Mouse (Mus musculus): Measurements from ENCODE around the gene Gm20708. TPM values are rescaled to one million over a fixed set of nuclear protein-coding genes. Genes with fewer than 3 reads are reported as not detected.

Gene Gm20708
- polyA plus RNA-seq, 1 experiment from 2014 or later: 0.70 TPM

Other genes starting within 250 kb of the Gm20708 start
- gene Tnrc6c, start 155.4 kb upstream of the Gm20708 start, polyA plus RNA-seq (2015; fragmentation: Nextera tagmentation; extraction: Ambion mirVana): 30.3 and 31.7 TPM in 2 replicates
- gene Tmc8, start 27.6 kb upstream of the Gm20708 start, polyA plus RNA-seq (2015; fragmentation: Nextera tagmentation; extraction: Ambion mirVana): 1.3 and 1.4 TPM in 2 replicates
- 3.9 and 4.1 TPM in 2 replicates for gene Tmc6, start 27.5 kb upstream of the Gm20708 start, polyA plus RNA-seq (2015; fragmentation: Nextera tagmentation; extraction: Ambion mirVana)
- gene 6030468B19Rik, start 12.0 kb upstream of the Gm20708 start, polyA plus RNA-seq (2015; fragmentation: Nextera tagmentation; extraction: Ambion mirVana): not detected in 2 replicates
- gene Syngr2, start within 50 bp of the Gm20708 start, polyA plus RNA-seq (2015; fragmentation: Nextera tagmentation; extraction: Ambion mirVana): 14.3 and 15.0 TPM in 2 replicates
- gene Afmid, start 16.3 kb downstream of the Gm20708 start, polyA plus RNA-seq (2015; fragmentation: Nextera tagmentation; extraction: Ambion mirVana): 4.1 and 4.3 TPM in 2 replicates
- gene Tk1, start 16.4 kb downstream of the Gm20708 start, polyA plus RNA-seq (2015; fragmentation: Nextera tagmentation; extraction: Ambion mirVana): 34.5 and 36.2 TPM in 2 replicates
- gene Birc5, start 39.6 kb downstream of the Gm20708 start, polyA plus RNA-seq (2015; fragmentation: Nextera tagmentation; extraction: Ambion mirVana): 99.1 and 105 TPM in 2 replicates
- gene Tmem235, start 51.1 kb downstream of the Gm20708 start, polyA plus RNA-seq (2015; fragmentation: Nextera tagmentation; extraction: Ambion mirVana): not detected in 2 replicates
- 2.6 and 3.0 TPM in 2 replicates for gene Tha1, start 63.8 kb downstream of the Gm20708 start, polyA plus RNA-seq (2015; fragmentation: Nextera tagmentation; extraction: Ambion mirVana)
- 8.3 and 9.3 TPM in 2 replicates for gene Socs3, start 160.4 kb downstream of the Gm20708 start, polyA plus RNA-seq (2015; fragmentation: Nextera tagmentation; extraction: Ambion mirVana)
- 46.0 and 50.8 TPM in 2 replicates for gene Pgs1, start 176.6 kb downstream of the Gm20708 start, polyA plus RNA-seq (2015; fragmentation: Nextera tagmentation; extraction: Ambion mirVana)